Mouse (Mus musculus) thymus, postnatal 14 days (tissue): ENCODE results near the gene Ddr1.

Experiments used
- DNase-seq: peaks from one replicate; pipeline ENCODE4 v3.0.0; 2021

Gene Ddr1

DNA sequence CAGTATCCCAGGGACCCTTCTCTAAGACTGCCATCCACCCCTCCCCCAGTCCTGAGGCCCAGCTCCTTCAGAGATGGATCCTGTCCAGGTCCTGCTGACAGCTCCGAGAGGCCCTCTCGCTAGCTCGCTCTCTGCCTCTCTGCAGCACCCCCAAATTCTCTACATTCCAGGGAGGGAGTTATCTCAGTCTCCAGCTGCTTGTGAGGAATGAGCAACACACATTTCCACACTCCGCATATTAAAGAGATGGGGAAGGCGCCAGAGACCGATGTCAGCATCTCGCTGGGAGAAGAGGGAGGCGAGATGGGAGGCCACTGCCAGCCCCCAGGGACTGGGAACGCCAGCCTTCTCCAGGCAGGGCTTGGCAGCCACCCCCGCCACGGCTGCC is 15.9 kb upstream of the Ddr1 start:
- DNase-seq, result no peak

DNA sequence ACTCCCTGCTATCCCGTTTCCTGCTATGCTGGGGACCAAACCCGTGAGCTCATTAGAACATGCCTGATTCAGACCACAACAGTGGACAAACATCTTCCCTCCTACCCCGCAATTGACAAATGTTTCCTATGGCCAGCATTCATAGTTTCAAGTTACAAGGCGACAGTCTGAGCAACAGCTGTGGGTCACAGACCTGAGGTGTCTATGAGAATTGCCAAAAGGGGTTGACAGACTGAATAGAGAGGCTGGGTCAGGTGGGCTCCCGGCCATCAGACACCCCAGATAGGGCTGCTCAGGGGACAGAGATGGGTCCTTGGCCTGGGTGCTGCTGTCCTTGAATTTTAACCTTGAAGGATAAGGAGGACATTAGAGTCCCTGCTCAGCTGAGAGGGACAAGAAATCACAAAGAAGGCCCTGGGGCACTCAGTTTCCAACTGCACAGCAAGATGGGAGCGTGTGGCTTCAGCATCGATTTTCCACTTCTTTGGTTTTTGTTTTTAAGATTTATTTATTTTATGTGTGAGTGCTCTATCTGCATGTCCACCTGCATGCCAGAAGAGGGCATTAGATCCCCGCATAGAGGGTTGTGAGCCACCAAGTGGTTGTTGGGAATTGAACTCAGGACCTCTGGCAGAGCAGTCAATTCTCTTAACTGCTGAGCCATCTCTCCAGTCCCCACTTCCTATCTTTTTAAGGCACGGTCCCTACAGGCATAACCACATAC is 15.4 kb upstream of the Ddr1 start:
- no peak for DNase-seq

DNA sequence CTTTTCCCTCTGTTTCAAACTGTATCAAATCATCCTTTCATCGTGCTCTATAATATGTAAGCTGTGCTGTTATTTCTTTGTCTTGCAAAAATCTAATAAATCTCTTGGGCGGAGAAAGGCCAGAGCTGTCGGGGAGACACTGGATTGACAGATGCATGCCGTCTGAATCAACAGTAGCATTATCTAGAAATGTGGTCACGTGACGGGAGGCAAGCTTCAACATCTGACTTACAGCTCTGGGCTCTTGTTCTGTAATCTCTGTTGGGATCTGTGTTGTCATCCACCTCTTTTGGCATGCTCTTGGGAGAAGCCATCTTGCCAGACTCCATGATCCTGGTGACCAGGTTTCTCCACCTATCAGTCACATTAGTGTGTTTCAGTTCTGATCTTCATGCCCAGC is 12.7 kb upstream of the Ddr1 start:
- DNase-seq, result no peak

DNA sequence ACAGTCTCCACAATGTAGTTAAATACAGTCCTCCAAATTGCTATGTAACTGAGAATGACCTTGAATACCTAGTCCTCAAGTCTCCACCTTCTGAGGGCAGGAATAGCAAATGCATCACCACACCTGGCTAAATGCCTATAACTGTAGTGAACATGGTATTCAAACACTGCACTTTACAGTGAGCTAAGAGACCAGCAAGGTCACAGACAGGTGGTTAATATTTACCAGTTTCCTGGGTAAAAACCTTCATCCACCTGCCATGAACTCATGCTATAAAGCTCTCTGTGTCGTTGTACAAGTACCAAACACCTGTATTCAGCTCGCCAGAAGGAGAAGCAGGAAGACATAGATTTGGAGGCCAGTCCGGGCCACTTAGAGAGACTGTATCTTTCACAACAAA is 11.7 kb upstream of the Ddr1 start:
- DNase-seq, result no peak

DNA sequence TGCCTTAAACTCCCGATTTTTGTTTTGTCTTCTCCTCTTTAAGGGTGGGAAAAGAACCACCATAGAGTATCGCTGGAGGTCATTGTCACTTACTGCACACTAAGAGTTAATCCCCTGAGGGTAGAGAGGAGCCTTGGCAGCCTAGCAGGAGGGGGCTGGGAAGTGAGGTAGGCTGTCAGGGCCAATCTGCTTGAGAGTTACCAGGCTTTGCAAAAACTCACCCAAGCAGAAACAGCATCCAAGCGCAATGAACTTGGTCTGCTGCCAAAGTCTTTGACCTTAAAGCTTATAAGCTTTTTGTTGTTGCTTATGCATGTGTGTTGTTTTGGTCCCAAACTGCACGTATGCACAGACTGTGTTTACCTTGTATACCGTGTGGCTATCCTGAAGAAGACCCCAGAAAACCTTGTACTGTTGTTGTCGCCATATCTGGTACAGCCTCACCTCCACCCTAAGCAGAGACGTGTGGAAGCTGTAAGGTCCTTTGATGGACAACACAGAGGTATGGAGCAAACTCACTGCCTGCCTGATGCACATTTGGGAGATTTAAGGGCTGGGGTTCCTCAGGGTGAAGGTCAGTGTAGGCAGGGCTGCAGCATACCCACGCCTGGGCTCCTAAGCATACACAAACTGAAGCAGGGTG is 6.4 kb upstream of the Ddr1 start:
- no peak for DNase-seq

DNA sequence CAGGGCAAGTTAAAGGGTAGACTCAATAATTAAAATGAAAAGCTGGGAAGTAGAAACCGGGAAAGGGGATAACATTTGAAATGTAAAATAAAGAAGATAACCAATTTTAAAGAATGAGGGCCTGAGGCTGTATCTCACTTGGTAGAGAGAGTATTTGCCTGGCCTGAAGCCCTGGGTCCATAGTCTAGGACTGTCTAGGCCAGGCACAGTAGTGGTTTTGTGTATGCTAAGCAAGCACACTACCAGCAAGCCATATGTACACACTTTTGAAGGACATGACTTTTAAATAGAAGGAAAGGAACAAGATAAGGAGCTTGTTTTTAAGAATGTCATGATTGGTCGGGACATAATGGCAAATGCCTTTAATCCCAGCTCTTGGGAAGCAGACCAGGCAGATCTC is 4.2 kb upstream of the Ddr1 start:
- DNase-seq, result no peak

DNA sequence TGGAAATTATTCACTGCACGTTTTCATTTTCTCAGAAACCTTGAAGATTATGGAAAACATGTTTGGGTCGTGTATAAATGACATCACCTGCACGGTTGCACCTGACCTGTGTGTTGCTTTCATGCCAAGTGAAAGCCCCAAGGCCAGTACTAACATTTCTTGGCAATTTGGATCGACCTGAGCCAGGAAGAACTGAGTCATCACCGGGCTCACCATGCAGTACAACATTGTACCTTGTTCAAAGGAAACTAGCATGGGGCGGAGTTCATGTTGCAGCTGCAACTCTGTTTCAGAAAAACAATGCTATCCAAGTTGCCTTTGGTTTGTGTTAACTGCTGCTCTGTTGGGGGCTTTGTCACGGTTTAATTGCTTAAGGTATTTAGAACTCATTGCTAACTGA is 3.5 kb upstream of the Ddr1 start:
- peak; percentile 63 for DNase-seq

DNA sequence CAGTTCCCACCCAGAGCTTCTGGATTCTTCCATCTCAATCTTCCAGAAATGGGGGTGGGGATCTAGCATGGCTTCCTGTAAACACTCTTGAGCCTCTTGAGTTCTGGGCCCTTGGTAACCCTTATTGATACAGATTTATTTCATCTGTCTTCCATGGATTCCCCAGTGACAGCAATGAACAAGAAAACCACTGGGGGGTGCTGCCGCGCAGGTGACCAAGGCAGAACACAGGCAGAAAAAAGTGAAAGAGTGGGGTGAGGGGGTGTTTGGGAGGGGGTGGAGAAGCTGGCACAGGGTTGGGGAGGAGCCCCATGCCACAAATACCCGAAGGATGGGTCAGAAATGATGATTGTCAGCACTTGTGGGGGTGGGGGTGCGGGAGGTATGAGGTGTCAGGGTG is 1.4 kb upstream of the Ddr1 start:
- DNase-seq, result peak; percentile 70

DNA sequence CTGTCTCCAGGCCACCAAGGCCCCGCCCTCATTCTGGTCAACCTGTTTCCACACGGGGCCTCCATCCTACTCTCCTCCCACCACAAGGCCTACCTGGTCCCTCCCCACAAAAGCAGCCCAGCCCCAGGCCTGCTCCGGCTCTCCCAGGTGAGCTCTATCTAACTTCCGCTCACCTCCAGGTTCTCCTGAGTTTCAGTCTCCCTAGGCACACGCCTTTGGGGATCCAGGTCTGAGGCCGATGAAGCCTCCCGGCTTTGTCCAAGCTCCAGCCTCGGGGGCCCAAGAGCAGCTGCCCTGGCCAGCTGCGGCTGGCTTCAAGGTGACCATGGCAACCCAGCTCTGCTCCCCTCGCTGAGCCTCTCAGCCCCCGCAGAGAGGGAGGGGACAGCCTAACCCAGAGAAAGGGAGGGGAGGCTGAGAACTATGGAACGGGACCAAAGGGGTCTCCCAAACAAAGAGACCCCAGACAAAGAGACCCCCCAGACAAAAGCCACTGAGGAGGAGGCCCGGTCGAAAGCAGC is 610 bp downstream of the Ddr1 start:
- DNase-seq, result no peak

DNA sequence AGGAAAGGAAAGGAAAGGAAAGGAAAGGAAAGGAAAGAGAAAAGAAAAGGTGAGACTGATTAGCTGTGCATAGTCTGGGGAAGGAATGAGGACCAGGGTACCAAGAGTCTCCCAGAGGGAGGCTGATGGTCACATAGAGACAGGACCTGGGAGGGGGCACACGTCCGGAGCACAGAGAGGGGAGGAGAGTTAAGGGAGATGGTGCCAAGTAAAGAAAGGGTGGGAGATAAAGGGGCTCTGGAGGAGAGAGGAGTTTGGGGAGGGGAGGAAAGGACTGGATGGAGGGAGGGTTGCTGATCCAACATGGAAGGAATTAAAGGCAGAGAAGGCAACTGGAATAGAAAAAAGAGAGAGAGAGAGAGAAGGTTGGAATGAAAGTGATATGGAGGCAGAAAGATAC is 1.4 kb downstream of the Ddr1 start:
- no peak for DNase-seq

DNA sequence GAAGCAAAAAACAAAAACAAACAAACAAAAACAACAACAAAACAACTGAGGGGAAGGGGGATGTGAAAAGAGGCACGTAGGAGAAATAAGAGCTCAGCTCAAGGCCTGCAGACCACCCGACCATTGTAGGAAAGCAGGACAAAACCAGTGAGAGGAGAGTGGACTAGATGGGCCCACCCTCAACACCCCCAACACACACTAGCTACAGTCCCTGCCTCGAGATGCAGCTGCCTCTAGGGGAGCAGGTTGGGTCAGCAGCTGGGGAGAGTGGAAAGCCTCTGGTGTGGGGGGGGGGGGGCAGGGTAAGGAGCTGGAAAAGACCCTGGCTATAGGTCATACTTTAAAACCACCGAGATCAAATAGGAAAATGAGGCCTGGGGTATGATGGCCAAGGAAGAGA is 1.8 kb downstream of the Ddr1 start:
- DNase-seq, result no peak

DNA sequence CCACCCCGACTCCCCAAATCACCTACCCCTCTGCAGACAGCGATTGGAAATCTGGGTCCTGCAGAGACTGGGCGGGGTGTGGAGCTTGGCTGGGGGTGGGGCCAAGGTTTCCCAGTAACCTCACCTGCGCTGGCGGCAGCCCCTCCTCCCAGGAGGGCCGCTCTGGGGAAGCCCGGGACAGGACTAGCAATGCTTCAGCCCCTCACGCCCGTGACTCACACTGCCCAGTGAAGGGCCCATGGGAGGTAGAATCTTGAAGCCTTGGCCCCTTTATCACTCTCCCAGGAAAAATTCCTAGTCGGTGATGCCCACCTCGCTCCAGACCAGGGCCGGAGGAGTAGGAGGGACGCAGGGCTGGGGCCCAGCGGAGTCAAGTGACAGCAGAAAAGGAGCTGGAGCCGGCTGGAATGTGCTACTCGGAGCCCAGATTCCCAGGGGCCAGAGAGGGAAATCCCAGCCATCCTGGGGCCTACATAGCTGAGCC is 2.4 kb downstream of the Ddr1 start:
- no peak for DNase-seq

DNA sequence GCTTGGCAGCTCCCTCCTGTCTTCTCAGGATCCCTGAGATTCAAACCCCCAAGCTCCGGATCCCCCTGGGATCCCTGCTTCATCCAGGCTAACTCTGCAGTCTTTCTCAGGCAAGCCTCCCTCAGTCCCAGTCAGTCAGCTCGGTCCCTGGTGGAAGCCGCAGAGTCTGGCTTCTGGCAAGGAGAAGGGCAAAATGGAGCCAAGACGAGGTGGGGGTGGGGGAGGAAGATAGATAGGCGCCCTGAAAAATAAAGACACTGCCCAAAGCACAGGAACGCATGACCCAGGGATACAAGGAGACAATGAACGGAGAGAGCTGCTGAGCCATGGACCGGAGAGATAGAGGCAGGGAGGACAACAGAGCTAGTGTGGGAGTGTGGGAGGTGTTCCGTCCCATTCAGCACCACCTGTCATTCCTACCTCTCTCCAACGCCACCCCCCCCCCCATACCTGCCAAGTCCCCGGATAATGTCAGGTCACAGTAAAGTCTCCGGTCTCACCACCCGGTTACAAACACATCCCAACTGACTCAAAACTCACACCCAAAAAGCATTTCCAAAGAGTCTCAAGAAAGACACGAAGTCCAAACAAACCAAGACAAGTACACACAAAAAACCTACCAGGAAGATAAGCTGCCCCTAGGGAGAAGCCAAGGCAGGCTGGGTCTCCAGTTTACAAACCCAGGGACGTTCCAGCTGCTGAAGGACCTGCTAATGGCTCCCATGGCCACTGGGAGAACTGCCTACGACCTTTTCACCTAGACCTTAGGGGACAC is 3.0 kb downstream of the Ddr1 start:
- DNase-seq, result no peak

DNA sequence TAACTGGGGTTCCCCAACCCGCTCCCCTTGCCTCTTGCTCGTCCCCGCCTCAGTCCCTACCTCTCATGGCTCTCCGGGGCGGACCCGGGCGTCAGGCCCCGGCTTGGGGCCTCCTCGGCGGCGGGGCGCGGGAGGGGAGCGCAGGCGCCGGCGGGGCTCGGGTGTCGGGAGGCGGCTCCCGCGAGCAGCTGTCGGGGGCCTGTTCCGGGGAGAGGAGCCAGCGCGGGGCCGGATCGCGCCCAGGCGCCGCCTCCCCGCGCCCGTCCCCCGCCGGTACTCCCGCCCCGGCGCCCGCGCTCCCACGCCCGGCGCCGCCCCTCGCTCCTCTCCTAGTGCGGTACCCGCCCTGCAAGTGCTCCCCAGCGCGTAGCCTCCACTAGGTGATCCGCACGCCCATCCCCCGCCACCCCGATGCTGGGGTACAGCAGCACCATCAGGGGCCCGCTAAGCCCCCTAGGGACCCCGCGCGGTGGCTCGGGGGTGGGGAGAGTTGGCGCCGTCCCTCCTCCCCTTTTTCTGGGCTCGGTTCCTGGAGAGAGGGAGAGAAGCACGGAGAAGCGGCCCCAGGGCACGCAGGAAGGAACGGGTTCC is 4.0 kb downstream of the Ddr1 start:
- peak; percentile 87 for DNase-seq

DNA sequence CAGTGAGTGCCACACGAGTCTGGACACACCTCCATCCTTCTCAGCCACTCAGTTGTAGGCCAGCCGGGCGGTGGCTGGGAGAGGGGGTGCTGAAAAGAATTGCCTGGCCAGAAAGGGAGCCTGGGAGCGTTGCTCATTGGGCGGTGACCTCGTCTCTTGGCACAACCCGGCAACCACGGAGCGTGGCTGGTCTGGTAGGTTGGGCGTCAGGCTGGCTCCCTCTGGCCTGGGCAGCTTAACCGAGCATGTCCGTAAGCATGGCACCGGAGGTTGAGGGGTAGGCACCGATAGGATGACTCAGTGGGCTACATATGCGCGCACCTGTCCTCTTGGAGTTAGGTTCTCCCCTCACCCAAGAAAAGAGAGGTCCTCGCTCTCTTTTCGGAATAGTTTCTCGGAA is 4.5 kb downstream of the Ddr1 start:
- peak; percentile 37 for DNase-seq

DNA sequence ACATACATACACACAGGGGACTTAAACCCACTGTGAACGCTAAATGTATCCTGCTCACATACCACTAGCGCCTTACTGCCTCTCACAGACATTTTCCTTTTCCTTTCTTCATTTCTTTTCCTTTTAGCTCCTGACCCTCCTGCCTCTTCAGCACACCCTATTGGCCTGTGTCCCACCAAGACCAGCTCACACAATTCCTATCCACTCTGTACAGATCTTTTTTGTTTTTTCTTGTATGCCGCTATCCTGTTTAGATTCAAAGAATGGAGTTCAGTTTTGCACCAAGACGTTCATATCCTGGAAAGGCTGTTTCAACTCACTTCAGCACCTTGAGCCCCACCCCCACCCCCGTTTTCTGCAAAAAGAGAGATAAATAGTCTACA is 5.9 kb downstream of the Ddr1 start:
- DNase-seq, result no peak

DNA sequence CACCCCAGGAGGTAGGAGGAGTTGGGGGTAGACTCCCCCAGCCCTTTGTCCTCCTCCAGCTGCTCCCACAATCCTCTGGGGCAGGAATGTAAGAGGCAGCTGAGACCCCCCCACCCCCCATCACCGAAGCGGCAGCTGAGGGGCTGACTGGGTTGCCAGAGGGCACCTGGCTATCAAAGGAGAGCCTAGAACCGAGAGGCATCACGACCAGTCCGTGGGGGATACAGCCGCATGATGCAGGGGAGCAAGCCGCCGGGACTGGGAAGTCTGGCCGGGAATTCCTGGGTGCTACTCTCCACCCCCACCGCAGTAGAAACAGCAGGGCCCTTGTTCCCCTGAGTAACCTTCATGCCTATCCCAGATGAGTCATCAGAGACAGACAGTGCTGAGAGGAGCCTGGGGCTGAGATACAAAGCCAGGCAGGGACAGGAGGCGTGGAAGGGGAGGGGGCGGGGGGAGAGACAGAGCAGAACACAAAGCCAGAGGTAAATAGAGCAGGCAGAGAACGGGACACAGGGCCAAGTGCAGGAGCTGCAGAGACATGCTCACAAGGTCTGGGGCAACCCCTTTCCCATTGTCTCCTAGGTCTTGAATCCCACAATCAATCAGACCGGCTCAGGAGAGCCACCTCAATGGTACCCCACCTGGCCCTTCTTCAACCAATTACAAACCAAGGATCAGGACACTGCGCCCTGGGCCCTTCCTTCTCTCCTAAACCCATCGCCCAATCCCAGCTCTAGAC is 6.5 kb downstream of the Ddr1 start:
- DNase-seq, result no peak

DNA sequence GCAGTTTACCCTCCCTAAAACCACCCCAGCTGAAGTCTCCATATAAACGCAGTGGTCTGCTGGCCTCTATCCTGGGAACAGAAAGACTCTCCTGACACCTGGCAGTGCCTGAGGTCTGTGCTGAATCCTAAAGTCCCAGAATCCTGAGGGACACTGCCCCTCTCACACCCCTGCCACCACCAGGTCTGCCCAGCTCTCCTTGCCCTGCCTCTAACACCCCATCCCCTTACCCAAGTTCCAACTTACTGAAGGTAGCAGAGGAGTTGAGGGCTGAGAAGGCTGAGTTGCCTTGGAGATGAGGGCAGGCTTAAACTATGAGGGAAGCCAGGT is 7.0 kb downstream of the Ddr1 start:
- DNase-seq, result no peak

DNA sequence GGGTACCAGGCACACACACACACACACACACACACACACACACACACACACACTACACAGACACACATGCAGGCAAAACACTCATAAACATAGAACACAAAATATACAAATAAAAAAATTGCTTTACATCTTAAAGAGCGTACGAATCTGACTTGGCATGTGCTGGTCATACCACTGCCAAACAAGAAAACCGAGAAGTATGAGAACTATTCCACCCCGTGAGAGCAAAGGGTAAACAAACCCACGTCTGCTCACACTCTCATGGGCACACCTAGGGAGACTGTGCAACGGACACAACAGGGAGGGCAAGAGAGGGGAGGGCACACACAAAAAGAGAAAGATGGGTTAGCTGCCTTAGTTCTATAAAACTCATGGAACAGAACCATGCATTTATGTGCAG is 7.7 kb downstream of the Ddr1 start:
- DNase-seq, result no peak

DNA sequence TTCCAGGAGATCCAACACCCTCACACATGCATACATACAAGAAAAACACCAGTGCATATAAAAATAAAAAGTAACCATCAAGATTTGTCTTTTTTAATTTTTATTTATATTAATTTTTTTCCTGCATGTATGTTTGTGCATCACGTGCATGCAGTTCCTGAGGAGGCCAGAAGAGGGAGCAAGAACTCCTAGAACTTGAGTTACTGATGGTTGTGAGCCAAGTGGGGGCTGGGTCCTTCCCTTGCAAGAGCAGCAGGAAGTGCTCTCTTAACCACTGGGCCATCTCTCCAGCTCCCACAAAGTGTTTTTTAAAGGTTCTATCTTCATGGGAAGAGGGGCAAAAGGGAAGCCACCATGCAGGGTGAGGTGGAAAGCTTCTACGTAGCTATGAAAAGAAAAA is 9.1 kb downstream of the Ddr1 start:
- peak; percentile 65 for DNase-seq

DNA sequence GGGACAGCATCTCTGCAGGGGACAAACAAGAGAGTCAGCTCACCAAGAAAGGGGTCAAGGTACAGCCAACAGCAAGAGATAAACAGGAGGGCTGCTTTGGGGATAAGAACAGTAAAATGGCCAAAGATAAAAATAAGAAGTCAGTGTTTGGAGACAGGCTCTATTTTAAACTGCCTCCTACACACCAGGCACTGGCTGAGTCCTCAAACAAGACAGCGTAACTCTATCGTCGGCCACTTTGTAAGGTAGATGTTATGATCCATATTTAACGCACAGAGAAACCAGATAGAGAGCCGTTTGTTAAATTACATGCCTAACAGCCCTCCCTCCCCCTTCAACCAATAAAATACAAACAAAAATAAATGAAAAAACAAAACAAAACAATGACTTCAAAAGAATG is 10.5 kb downstream of the Ddr1 start:
- no peak for DNase-seq

DNA sequence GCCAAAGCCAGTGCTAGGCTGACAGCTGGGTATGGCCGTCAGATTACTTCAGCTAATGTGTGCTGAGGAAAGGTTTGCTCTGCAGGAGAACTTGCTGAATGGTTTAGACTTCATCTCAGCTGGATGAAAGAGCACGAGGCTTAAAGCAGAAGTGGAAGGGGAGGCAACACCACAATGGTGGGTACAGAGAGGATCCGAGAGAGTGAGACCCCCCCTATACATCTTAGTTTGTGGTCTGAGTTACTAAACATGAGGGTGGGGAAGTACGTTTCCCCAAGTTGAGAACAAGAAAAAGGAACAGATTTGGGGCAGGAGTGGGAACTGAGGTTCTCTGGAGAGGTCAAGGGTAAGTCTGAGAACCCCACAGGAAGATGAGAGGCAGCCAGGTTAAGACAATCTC is 12.1 kb downstream of the Ddr1 start:
- no peak for DNase-seq

DNA sequence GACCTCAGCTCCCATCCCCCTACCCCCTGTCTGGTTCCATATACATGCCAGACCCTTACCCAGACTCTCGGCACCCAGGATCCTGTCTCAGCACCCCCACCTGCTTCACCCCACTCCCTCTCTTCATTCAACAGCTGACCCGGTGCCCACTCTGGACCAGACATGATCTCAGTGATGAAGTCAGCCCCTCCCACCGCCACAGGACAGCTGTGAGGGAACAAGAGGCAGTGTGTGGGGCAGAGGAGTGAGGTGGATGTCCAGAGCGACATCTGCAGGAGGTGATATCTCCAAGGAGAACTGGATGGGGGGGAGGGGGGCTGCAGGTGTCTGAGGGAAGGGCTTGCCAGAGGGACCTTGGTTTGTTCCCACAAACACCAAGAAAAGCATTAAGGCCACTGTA is 12.6 kb downstream of the Ddr1 start:
- no peak for DNase-seq
